ENCODE assay signal across 26 mouse cellular contexts in the genomic region with DNA sequence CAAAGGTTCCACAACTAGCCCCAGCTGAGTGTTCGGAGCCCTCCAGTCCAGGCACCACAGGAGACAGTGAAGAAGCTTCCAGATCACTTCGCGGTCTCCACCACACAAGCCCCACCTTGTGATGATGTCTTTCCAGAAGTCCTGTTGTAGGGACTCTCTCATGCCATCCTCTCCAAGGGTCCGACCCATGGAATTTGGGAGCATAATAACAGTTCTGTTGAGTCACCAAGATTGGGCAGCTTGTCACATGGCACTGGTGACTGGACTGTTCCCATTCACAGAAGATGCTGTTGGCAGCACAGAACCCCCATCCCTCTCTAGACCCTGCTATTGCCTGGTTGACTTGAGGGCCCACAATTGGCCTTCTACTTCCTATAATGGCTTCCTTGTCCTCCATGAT. TPM values are rescaled to one million over a fixed set of nuclear protein-coding genes. Genes with fewer than 3 reads are reported as not detected.
"Had no signal": no experiment of that assay in that cellular context is flagged by ENCODE, and none has a peak within 500 bp of the region (broad histone marks: within the 10 kb centered on the region; RNA-seq: fewer than 3 reads in every experiment).

A gene (plus strand): TSS at position 378 of the 400 bp plus-strand sequence.

- H3K4me3 ChIP-seq: liver, embryonic 13.5 days; liver, embryonic 15.5 days; lung, embryonic 15.5 days; midbrain, embryonic 13.5 days; midbrain, embryonic 15.5 days; neural tube, embryonic 12.5 days; stomach, embryonic 15.5 days had no signal

- H3K36me3 ChIP-seq: liver, embryonic 13.5 days; liver, embryonic 15.5 days; lung, embryonic 15.5 days; midbrain, embryonic 13.5 days; midbrain, embryonic 15.5 days; neural tube, embryonic 12.5 days; stomach, embryonic 15.5 days had no signal

- H3K27me3 ChIP-seq: liver, embryonic 13.5 days; liver, embryonic 15.5 days; lung, embryonic 15.5 days; midbrain, embryonic 13.5 days; midbrain, embryonic 15.5 days; neural tube, embryonic 12.5 days; stomach, embryonic 15.5 days had no signal

- ATAC-seq: liver, postnatal 0 days; lung, postnatal 0 days; midbrain, embryonic 13.5 days; midbrain, embryonic 15.5 days had no signal

- DNase-seq: liver, embryonic 13.5 days; liver, postnatal 0 days; lung, adult 2 months; lung, postnatal 14 days; lung, postnatal 36 days; right cerebral cortex, postnatal 14 days; thymus, adult 18-20 months; thymus, postnatal 14 days; thymus, postnatal 36 days had no signal

- H3K9me3 ChIP-seq: liver, embryonic 13.5 days; liver, embryonic 15.5 days; lung, embryonic 15.5 days; midbrain, embryonic 13.5 days; midbrain, embryonic 15.5 days; neural tube, embryonic 12.5 days; stomach, embryonic 15.5 days had no signal

- H3K4me1 ChIP-seq: liver, embryonic 13.5 days; liver, embryonic 15.5 days; lung, embryonic 15.5 days; midbrain, embryonic 13.5 days; midbrain, embryonic 15.5 days; neural tube, embryonic 12.5 days; stomach, embryonic 15.5 days had no signal

RNA-seq across cellular contexts. Expression of the gene that starts here (rescaled TPM):
- total RNA-seq: megakaryocyte progenitor cell, adult 5-6 weeks; midbrain, postnatal 0 days; monocyte, adult 5-6 weeks; neutrophil, adult 5-6 weeks had no signal
- polyA plus RNA-seq: liver, embryonic 13.5 days; liver, embryonic 15.5 days; liver, postnatal 0 days; lung, adult 2 months; lung, embryonic 15.5 days; lung, postnatal 0 days; macrophage; midbrain, embryonic 11.5 days; midbrain, embryonic 13.5 days; midbrain, embryonic 15.5 days; midbrain, postnatal 0 days; neural tube, embryonic 12.5 days; neural tube, embryonic 14.5 days; spleen, adult 2 months; stomach, embryonic 15.5 days; stomach, postnatal 0 days; thymus, postnatal 0 days had no signal
